Mouse (Mus musculus) kidney, postnatal 0 days (tissue): ENCODE data around the gene Map1lc3b. TPM values are rescaled to one million over a fixed set of nuclear protein-coding genes. Genes with fewer than 3 reads are reported as not detected.
"Not testable (repeated sequence)": the region's sequence is repeated elsewhere in the genome, so short reads cannot be mapped to it uniquely, and the experiment has no call there.

Experiments used
- ATAC-seq: fragments of 200-750 bp; cut with Nextera tagmentation; replicated peaks from 2 replicates; pipeline ENCODE4 v1.8.0; 2017; ENCODE audit warnings: low read depth, moderate number of reproducible peaks, moderate TSS enrichment, moderate library complexity; ENCODE audit not compliant: low FRiP score
- DNase-seq: peaks from one replicate; pipeline ENCODE4 v3.0.0-alpha.2; 2016; ENCODE audit warnings: low spot score
- H3K27ac ChIP-seq: fragments of 300-500 bp; sonication (generic); 2 replicates; pipeline ENCODE4 v1.5.1; 2014; ENCODE audit warnings: mild to moderate bottlenecking
- H3K27me3 ChIP-seq: fragments of 300-500 bp; sonication (generic); 2 replicates; pipeline ENCODE4 v1.6.1; 2014; ENCODE audit warnings: low read length, mixed read lengths; ENCODE audit not compliant: insufficient read depth
- H3K36me3 ChIP-seq: fragments of 300-500 bp; sonication (generic); 2 replicates; pipeline ENCODE4 v1.6.1; 2014; ENCODE audit warnings: low read length, mixed read lengths; ENCODE audit not compliant: insufficient read depth
- H3K4me1 ChIP-seq: fragments of 300-500 bp; sonication (generic); replicated peaks from 2 replicates; pipeline ENCODE4 v1.6.1; 2014; ENCODE audit warnings: antibody characterized with exemption, low read length, mixed read lengths; ENCODE audit not compliant: insufficient read depth
- H3K4me2 ChIP-seq: fragments of 300-500 bp; sonication (generic); 2 replicates; pipeline ENCODE4 v1.6.1; 2014; ENCODE audit warnings: mild to moderate bottlenecking, low read length, moderate library complexity, mixed read lengths
- H3K4me3 ChIP-seq: fragments of 300-500 bp; sonication (generic); replicated peaks from 2 replicates; pipeline ENCODE4 v1.5.1; 2014; ENCODE audit warnings: low read depth, low read length
- H3K9ac ChIP-seq: fragments of 300-500 bp; sonication (generic); 2 replicates; pipeline ENCODE4 v1.6.1; 2014; ENCODE audit warnings: low read depth, low read length
- H3K9me3 ChIP-seq: fragments of 300-500 bp; sonication (generic); replicated peaks from 2 replicates; pipeline ENCODE4 v1.6.1; 2016; ENCODE audit warnings: low read length, inconsistent platforms, mixed read lengths
- CTCF ChIP-seq: IDR thresholded peaks from 2 replicates; pipeline ENCODE4 v1.5.1; 2016; ENCODE audit warnings: antibody characterized with exemption, low read depth, mild to moderate bottlenecking, moderate library complexity
- WGBS: fragments of 180-500 bp; shearing (Covaris S2); extraction: QIAGEN DNeasy Blood & Tissue Kit; methylation state at CpG from one replicate; pipeline ENCODE4 v1.1.7; 2014; 5-methylcytosine and 5-hydroxymethylcytosine counted together
- polyA plus RNA-seq: library from polyadenylated mRNA; unstranded; fragments of >200 nt; fragmentation: Nextera tagmentation; extraction: Ambion mirVana; gene quantifications from 2 replicates; pipeline ENCODE4 v1.2.1, GENCODE M21; 2015

The Map1lc3b gene
- polyA plus RNA-seq, 1 experiment from 2014 or later, result 281 TPM

- Histone ChIP-seq H3K9me3 (no peaks in the 10 kb centered on the region), H3K4me3 (no peak overlapping the region), H3K36me3 (peaks cover 9% of the 10 kb centered on the region; the same call in 1 of the 2 replicates), H3K4me2 (no peak overlapping the region; the same call in 1 of the 2 replicates), H3K27ac (no peak overlapping the region), H3K4me1 (peaks cover 12% of the 10 kb centered on the region), H3K27me3 (no peaks in the 10 kb centered on the region), H3K9ac (no peak overlapping the region)
- no peak for DNase-seq
- ATAC-seq, result no peak
- WGBS, result 47% methylated on average over 2 of the region's 2 CpGs
- no peak for TF ChIP-seq CTCF
Observed at GRCm38 (mm10) chr8:121589205-121589726, 895 bp upstream of the Map1lc3b start.

GRCm38 (mm10) chr8:121591178-121592066 is 1.3 kb downstream of the Map1lc3b start:
- no peaks in the 10 kb centered on the region for H3K9me3 ChIP-seq
- ATAC-seq, result 0 out of 2 replicates have a peak, but pooled peaks have one; percentile 4
- H3K4me2 ChIP-seq, result peak overlapping the region; percentile 97
- H3K27ac ChIP-seq, result peak overlapping the region; percentile 84; the same call in 1 of the 2 replicates
- no peaks in the 10 kb centered on the region for H3K27me3 ChIP-seq
- peak; percentile 84 for DNase-seq
- peaks cover 21% of the 10 kb centered on the region for H3K36me3 ChIP-seq
- peak overlapping the region; percentile 95 for H3K9ac ChIP-seq
- peaks cover 9% of the 10 kb centered on the region for H3K4me1 ChIP-seq
- peak overlapping the region; percentile 91 for H3K4me3 ChIP-seq
- 12% methylated on average over 20 of the region's 20 CpGs for WGBS
- peak; percentile 66 for TF ChIP-seq CTCF

- H3K4me3 ChIP-seq, result no peak overlapping the region
- no peak overlapping the region for H3K27ac ChIP-seq
- H3K27me3 ChIP-seq, result no peaks in the 10 kb centered on the region
- DNase-seq, result no peak
- no peak for ATAC-seq
- peaks cover 30% of the 10 kb centered on the region for H3K36me3 ChIP-seq
- 89% methylated on average over 5 of the region's 5 CpGs for WGBS
- no peaks in the 10 kb centered on the region for H3K9me3 ChIP-seq
- H3K4me2 ChIP-seq, result no peak overlapping the region
- H3K4me1 ChIP-seq, result peaks cover 9% of the 10 kb centered on the region
- no peak for TF ChIP-seq CTCF
- H3K9ac ChIP-seq, result no peak overlapping the region
Observed at GRCm38 (mm10) chr8:121593293-121593692, 3.1 kb downstream of the Map1lc3b start.

GRCm38 (mm10) chr8:121593983-121594382 is 3.8 kb downstream of the Map1lc3b start:
- Histone ChIP-seq H3K9ac (no peak overlapping the region), H3K36me3 (peaks cover 31% of the 10 kb centered on the region), H3K27ac (no peak overlapping the region), H3K4me1 (peaks cover 9% of the 10 kb centered on the region), H3K4me2 (no peak overlapping the region), H3K27me3 (no peaks in the 10 kb centered on the region), H3K4me3 (no peak overlapping the region), H3K9me3 (no peaks in the 10 kb centered on the region)
- no peak for TF ChIP-seq CTCF
- ATAC-seq (no peak), DNase-seq (peak; percentile 25)
- WGBS, result 66% methylated on average over 9 of the region's 9 CpGs

DNA sequence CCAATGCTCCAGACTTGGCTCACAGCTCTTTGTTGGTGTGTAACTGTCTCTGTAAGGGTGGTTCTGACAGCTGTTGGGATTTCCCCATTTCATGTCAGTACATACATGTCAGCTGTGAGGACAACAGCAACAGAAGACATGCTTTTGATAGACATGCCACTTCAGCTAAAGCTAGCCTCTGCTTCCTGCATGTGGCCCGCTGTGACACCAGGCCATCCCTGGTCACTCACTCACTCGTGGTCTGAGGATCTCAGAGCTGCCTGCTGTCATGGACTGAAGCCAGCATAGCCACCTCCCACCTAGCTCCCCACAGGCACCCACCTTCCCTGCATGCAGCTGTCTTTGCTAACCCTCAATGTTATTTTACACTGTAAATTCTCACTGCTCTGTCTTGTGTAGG is 7.3 kb downstream of the Map1lc3b start:
- DNase-seq, H3K4me2 ChIP-seq, ATAC-seq, H3K4me3 ChIP-seq, H3K9ac ChIP-seq, H3K27ac ChIP-seq, H3K9me3 ChIP-seq, H3K4me1 ChIP-seq, H3K27me3 ChIP-seq: not testable (repeated sequence)
- 69% methylated on average over 2 of the region's 2 CpGs for WGBS
- peaks cover 51% of the 10 kb centered on the region for H3K36me3 ChIP-seq

GRCm38 (mm10) chr8:121598190-121598589 is 8.0 kb downstream of the Map1lc3b start:
- Histone ChIP-seq H3K4me3 (no peak overlapping the region), H3K4me2 (no peak overlapping the region), H3K9ac (no peak overlapping the region), H3K4me1 (no peaks in the 10 kb centered on the region), H3K27me3 (no peaks in the 10 kb centered on the region), H3K36me3 (peaks cover 51% of the 10 kb centered on the region), H3K27ac (no peak overlapping the region), H3K9me3 (no peaks in the 10 kb centered on the region)
- no peak for TF ChIP-seq CTCF
- ATAC-seq, result no peak
- no peak for DNase-seq
- WGBS, result 95% methylated on average over 7 of the region's 7 CpGs
